Mouse (Mus musculus) gonadal fat pad, adult 2 months (tissue): Measurements from ENCODE around the gene Tmed6. TPM values are rescaled to one million over a fixed set of nuclear protein-coding genes. Genes with fewer than 3 reads are reported as not detected.

Source experiments
- polyA plus RNA-seq: library from polyadenylated mRNA; depleted of rRNA; stranded (reverse); fragments of >200 nt; gene quantifications from 2 replicates; pipeline ENCODE4 v1.2.3, GENCODE M21; 2012; rRNA removed

Tmed6 gene
- polyA plus RNA-seq, 1 experiment = 102 TPM

Other genes starting within 250 kb of the Tmed6 start
- 1.5 and 2.3 TPM in 2 replicates for gene Has3, start 195.4 kb downstream of the Tmed6 start, polyA plus RNA-seq
- 21.3 and 23.9 TPM in 2 replicates for gene Utp4, start 172.0 kb downstream of the Tmed6 start, polyA plus RNA-seq
- gene Sntb2, start 129.9 kb downstream of the Tmed6 start, polyA plus RNA-seq = 8.4 and 8.9 TPM in 2 replicates
- 24.2 and 28.1 TPM in 2 replicates for gene Vps4a, start 34.4 kb downstream of the Tmed6 start, polyA plus RNA-seq
- 22.6 and 25.4 TPM in 2 replicates for gene Pdf, start 17.0 kb downstream of the Tmed6 start, polyA plus RNA-seq
- gene Cog8, start 9.0 kb downstream of the Tmed6 start, polyA plus RNA-seq = 41.3 and 52.7 TPM in 2 replicates
- gene Nip7, start 8.8 kb downstream of the Tmed6 start, polyA plus RNA-seq = 18.1 and 23.7 TPM in 2 replicates
- 10.7 and 11.7 TPM in 2 replicates for gene Terf2, start 30.9 kb upstream of the Tmed6 start, polyA plus RNA-seq
- 216 and 287 TPM in 2 replicates for gene Cyb5b, start 85.0 kb upstream of the Tmed6 start, polyA plus RNA-seq
- 23.6 and 29.1 TPM in 2 replicates for gene Nfat5, start 227.8 kb upstream of the Tmed6 start, polyA plus RNA-seq